Mouse (Mus musculus): Measurements from ENCODE around the gene Ccdc137. TPM values are rescaled to one million over a fixed set of nuclear protein-coding genes. Genes with fewer than 3 reads are reported as not detected.

The Ccdc137 gene
- polyA plus RNA-seq, 1 experiment from 2014 or later, result 35.1 TPM

DNA sequence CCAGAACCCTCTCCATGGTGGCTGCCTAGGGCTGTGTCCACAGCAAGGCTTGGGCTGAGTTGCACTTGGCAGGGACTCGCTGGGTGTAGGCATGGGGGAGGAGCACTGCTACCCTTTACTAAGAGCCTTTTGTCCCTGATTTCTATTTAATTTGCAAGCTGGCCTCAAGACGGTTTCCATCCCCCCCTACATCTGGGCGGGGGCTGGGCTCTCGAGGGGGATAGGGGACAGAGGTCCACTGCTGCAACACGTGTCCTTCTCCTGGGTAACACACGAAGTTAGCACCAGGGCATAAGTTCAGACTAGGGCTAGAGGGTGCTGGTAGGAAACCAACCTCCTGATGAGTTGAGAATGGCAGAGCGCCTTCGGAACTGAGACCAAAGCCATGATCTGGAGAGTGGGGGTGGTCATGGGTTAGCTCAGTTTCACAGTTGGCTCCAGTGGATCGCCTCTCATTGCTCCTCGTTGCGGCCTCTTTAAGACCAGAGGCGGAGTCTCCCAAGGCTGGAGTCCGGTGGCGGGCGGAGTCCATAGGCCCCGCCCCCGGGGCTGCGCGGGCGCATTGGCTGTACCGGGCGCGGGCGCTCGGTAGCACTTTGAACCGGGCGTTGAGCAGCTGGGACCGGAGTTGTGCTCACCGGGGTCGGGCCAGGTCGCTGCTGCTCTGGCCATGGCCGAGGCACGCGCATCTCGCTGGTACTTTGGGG lies 33.6 kb downstream of the Ccdc137 start, which contains the start of gene Slc25a10:
Gene Slc25a10, plus strand, starts transcription at position 524 of the 707 bp plus-strand sequence.
- H3K9ac ChIP-seq (replicated peaks), result peak within 1 kb of the TSS; percentile 81
- H3K27me3 ChIP-seq, result no peaks in the 10 kb centered on the region
- peak within 1 kb of the TSS; percentile 93 for H3K4me3 ChIP-seq
- peak within 1 kb of the TSS; percentile 95 for H3K4me2 ChIP-seq (replicated peaks)
- peak within 1 kb of the TSS; percentile 73 for H3K27ac ChIP-seq (replicated peaks)
- H3K4me1 ChIP-seq, result peaks cover 33% of the 10 kb centered on the region
- under 1% methylated on average over 32 of the region's 35 CpGs for WGBS
- no peaks in the 10 kb centered on the region for H3K9me3 ChIP-seq
- peak; percentile 91 for ATAC-seq (ENCODE audit: low FRiP score, low read depth)
- H3K36me3 ChIP-seq, result peaks cover 52% of the 10 kb centered on the region

DNA sequence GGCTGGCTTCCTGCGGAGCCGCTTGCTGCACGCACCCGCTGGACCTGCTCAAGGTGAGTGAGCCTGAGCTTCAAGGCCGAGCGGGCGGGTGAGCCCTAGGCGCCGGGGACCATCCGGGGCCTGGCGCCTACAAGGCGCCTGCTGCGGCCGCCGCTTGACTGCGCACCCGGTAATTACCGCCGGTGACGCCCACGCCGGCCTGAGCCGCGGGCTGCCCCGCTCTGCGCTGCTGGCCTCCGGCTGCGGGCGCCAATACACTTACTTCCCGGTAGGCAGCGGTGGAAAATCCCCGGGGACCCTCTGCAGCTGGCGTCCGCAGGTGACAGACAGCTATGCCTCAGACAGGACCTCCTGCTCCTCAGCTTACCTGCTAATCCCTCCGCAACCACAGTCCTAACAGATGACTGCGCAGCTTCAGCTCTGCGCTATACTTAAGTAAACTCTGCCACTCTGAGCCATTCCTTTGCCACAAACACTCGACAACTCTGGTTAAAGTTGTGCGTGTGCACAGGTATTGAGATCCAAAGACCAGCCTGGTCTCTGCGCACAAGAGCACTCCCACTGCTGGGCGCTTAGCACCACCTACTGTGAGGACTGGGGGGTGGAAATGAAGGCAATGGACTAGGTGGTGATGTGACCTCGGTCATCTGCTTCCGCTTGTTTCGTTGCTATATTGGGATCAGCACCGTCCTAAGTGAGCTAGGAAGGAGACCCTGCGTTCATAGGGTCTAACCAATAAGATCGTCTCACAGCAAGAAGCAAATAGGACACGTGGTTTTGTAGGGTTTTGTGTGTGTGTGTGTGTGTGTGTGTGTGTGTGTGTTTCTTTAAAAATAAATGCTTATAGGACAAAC lies 34.3 kb downstream of the Ccdc137 start:
- Histone ChIP-seq H3K4me1 (peaks cover 30% of the 10 kb centered on the region), H3K4me3 (peak overlapping the region; percentile 93), H3K9ac (replicated peaks) (peak overlapping the region; percentile 81), H3K4me2 (replicated peaks) (peak overlapping the region; percentile 95), H3K9me3 (no peaks in the 10 kb centered on the region), H3K36me3 (peaks cover 52% of the 10 kb centered on the region), H3K27me3 (no peaks in the 10 kb centered on the region), H3K27ac (replicated peaks) (peak overlapping the region; percentile 73)
- ATAC-seq (ENCODE audit: low FRiP score, low read depth), result no peak
- under 1% methylated on average over 48 of the region's 48 CpGs for WGBS

DNA sequence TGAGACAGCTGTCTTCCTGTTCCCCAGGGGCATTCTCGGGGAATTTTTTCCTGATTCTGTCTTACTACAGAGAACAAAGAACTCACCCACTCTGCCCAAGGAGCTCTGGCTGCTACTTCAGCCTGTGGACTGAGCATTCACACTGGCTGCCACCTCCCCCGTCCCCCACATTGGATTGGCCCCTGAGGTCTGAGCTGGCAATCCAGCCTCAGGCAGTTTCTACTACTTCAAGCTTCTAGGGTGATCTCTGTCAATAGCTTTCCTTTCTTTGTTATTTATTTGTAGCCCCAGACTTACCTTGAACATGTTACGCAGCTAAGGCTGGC lies 34.9 kb downstream of the Ccdc137 start:
- H3K27me3 ChIP-seq, result no peaks in the 10 kb centered on the region
- peaks cover 52% of the 10 kb centered on the region for H3K36me3 ChIP-seq
- peak overlapping the region; percentile 93 for H3K4me3 ChIP-seq
- H3K4me2 ChIP-seq (replicated peaks), result peak overlapping the region; percentile 95
- no peaks in the 10 kb centered on the region for H3K9me3 ChIP-seq
- H3K9ac ChIP-seq (replicated peaks), result peak overlapping the region; percentile 81
- 28% methylated on average over 3 of the region's 3 CpGs for WGBS
- no peak for ATAC-seq (ENCODE audit: low FRiP score, low read depth)
- H3K4me1 ChIP-seq, result peaks cover 30% of the 10 kb centered on the region
- H3K27ac ChIP-seq (replicated peaks), result no peak overlapping the region; the same call in 1 of the 2 replicates

- H3K27ac ChIP-seq (replicated peaks), result no peak overlapping the region; the same call in 1 of the 2 replicates
- WGBS, result 71% methylated on average over 3 of the region's 3 CpGs
- peak overlapping the region; percentile 95 for H3K4me2 ChIP-seq (replicated peaks)
- peaks cover 30% of the 10 kb centered on the region for H3K4me1 ChIP-seq
- H3K4me3 ChIP-seq, result peak overlapping the region; percentile 93; the same call in 1 of the 2 replicates
- no peaks in the 10 kb centered on the region for H3K27me3 ChIP-seq
- ATAC-seq (ENCODE audit: low FRiP score, low read depth), result no peak
- H3K36me3 ChIP-seq, result peaks cover 52% of the 10 kb centered on the region
- peak overlapping the region; percentile 81; the same call in 1 of the 2 replicates for H3K9ac ChIP-seq (replicated peaks)
- no peaks in the 10 kb centered on the region for H3K9me3 ChIP-seq
Observed at GRCm38 (mm10) chr11:120493351-120493750, 35.4 kb downstream of the Ccdc137 start.

DNA sequence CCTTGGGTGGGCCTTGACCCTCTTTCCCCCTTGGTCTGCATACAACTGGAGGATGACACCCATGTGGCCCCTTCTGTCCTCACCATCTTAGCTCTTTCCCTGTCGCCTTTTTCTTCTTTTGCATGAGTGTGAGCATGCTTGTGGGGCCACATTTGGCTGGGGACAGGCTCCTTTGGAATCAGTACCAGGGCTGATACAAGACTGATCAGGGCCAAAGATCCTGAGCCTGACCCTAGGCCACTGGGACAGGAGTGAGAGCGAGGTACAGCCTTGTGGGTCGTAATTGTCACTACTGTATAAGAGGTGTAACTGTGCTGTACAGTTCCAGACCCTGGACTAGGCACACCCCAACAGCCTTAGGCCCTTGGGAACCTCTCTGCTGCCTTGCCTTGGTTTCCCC lies 36.0 kb downstream of the Ccdc137 start:
- no peak overlapping the region for H3K9ac ChIP-seq (replicated peaks)
- H3K27me3 ChIP-seq, result no peaks in the 10 kb centered on the region
- no peak overlapping the region for H3K27ac ChIP-seq (replicated peaks)
- H3K4me1 ChIP-seq, result peaks cover 30% of the 10 kb centered on the region
- peaks cover 52% of the 10 kb centered on the region for H3K36me3 ChIP-seq
- H3K4me3 ChIP-seq, result no peak overlapping the region
- no peak overlapping the region for H3K4me2 ChIP-seq (replicated peaks)
- ATAC-seq (ENCODE audit: low FRiP score, low read depth), result no peak
- no peaks in the 10 kb centered on the region for H3K9me3 ChIP-seq
- WGBS, result 87% methylated on average over 3 of the region's 3 CpGs

GRCm38 (mm10) chr11:120497436-120497835 lies 39.5 kb downstream of the Ccdc137 start:
- no peak for ATAC-seq (ENCODE audit: low FRiP score, low read depth)
- Histone ChIP-seq H3K27me3 (no peaks in the 10 kb centered on the region), H3K36me3 (peaks cover 53% of the 10 kb centered on the region), H3K4me3 (no peak overlapping the region), H3K9me3 (no peaks in the 10 kb centered on the region), H3K4me2 (replicated peaks) (no peak overlapping the region), H3K9ac (replicated peaks) (no peak overlapping the region), H3K27ac (replicated peaks) (no peak overlapping the region), H3K4me1 (peaks cover 15% of the 10 kb centered on the region)
- WGBS, result 96% methylated on average over 3 of the region's 3 CpGs

DNA sequence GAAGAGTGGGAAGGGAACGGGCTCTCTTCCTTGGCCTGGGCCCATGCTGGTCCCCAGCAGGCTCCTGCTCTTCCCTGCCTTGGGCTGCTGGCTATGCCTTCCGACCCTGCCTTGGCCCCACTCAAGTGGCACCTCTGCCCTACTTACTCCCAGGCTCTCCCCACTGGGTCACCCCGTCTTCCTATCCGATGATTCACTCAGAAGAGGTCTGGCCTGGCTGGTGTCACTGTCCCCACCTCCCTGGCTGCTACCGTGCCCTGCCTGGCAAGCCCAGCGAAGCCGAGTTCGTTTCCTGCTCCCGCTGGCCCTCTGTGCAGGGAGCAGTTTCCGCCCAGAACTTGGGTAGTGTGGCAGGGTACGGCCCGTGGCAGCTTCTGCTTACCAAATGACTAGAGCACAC lies 40.3 kb downstream of the Ccdc137 start:
- no peak for ATAC-seq (ENCODE audit: low FRiP score, low read depth)
- peaks cover 7% of the 10 kb centered on the region for H3K4me1 ChIP-seq
- H3K4me2 ChIP-seq (replicated peaks), result no peak overlapping the region
- no peak overlapping the region for H3K9ac ChIP-seq (replicated peaks)
- H3K27ac ChIP-seq (replicated peaks), result no peak overlapping the region
- no peaks in the 10 kb centered on the region for H3K9me3 ChIP-seq
- 97% methylated on average over 12 of the region's 12 CpGs for WGBS
- no peak overlapping the region for H3K4me3 ChIP-seq
- H3K27me3 ChIP-seq, result no peaks in the 10 kb centered on the region
- H3K36me3 ChIP-seq, result peaks cover 53% of the 10 kb centered on the region

DNA sequence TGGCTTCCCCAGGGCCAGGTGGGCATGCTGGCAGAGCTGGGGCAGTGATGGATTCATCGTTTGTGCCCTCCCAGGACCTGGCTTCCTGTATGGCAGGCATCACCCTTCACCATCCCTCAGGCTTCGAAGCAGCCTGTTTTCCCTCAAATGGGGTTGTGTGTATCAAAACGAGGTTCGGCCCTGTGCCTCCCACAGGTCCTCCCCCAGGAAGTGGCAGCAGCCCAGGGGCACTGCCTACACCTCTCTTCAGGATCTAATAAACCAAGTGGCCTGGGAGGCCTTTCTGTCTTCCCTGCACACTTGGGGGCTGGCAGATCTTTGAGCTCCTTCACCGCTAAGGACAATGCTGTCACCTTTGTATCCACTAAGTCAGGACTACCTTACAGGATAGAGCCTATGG lies 41.0 kb downstream of the Ccdc137 start:
- Histone ChIP-seq H3K27ac (replicated peaks) (no peak overlapping the region), H3K4me1 (0 out of 2 replicates have a peak, but pooled peaks cover under 1% of the 10 kb centered on the region), H3K4me3 (no peak overlapping the region), H3K9me3 (no peaks in the 10 kb centered on the region), H3K9ac (replicated peaks) (no peak overlapping the region), H3K27me3 (no peaks in the 10 kb centered on the region), H3K4me2 (replicated peaks) (no peak overlapping the region), H3K36me3 (peaks cover 53% of the 10 kb centered on the region)
- WGBS, result 90% methylated on average over 5 of the region's 5 CpGs
- no peak for ATAC-seq (ENCODE audit: low FRiP score, low read depth)

- 81% methylated on average over 6 of the region's 6 CpGs for WGBS
- no peak for ATAC-seq (ENCODE audit: low FRiP score, low read depth)
- no peak overlapping the region for H3K27ac ChIP-seq (replicated peaks)
Observed at GRCm38 (mm10) chr11:120499894-120500293, 42.0 kb downstream of the Ccdc137 start.

DNA sequence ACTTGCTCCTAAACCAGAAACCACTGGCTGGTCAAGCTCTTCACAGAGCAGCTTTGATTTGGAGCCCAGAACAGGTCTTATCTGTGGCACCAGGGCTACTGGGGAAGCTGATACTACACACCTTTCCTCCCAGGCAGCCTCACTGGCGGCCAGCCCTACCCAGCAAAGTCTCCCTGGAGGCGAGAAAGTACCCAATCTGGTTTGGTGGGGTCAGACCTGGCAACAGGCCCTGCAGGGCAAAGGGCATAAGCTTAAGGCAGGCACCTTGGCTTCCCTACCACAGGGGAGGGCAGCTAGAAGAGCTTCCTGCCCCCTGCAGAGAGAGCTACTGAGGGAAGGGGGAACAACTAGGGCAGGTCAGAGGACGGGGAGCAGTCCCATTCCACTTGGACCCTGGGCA lies 42.4 kb downstream of the Ccdc137 start:
- Histone ChIP-seq H3K9ac (replicated peaks) (no peak overlapping the region), H3K27me3 (no peaks in the 10 kb centered on the region), H3K4me2 (replicated peaks) (no peak overlapping the region), H3K4me3 (no peak overlapping the region), H3K36me3 (peaks cover 41% of the 10 kb centered on the region), H3K9me3 (no peaks in the 10 kb centered on the region), H3K27ac (replicated peaks) (no peak overlapping the region), H3K4me1 (no peaks in the 10 kb centered on the region)
- no peak for ATAC-seq (ENCODE audit: low FRiP score, low read depth)
- 23% methylated on average over 3 of the region's 3 CpGs for WGBS

More at GRCm38 (mm10) chr11:120499894-120500293, 42.0 kb downstream of the Ccdc137 start:
- H3K4me3 ChIP-seq, result no peak overlapping the region
- no peaks in the 10 kb centered on the region for H3K27me3 ChIP-seq
- no peaks in the 10 kb centered on the region for H3K9me3 ChIP-seq
- no peaks in the 10 kb centered on the region for H3K4me1 ChIP-seq
- H3K36me3 ChIP-seq, result peaks cover 46% of the 10 kb centered on the region
- no peak overlapping the region for H3K4me2 ChIP-seq (replicated peaks)
- H3K9ac ChIP-seq (replicated peaks), result no peak overlapping the region

GRCm38 (mm10) chr11:120501018-120501417 lies 43.1 kb downstream of the Ccdc137 start:
- Histone ChIP-seq H3K4me1 (no peaks in the 10 kb centered on the region), H3K9me3 (no peaks in the 10 kb centered on the region), H3K27ac (replicated peaks) (no peak overlapping the region), H3K4me3 (no peak overlapping the region), H3K27me3 (no peaks in the 10 kb centered on the region), H3K36me3 (peaks cover 35% of the 10 kb centered on the region), H3K9ac (replicated peaks) (no peak overlapping the region), H3K4me2 (replicated peaks) (no peak overlapping the region)
- no peak for ATAC-seq (ENCODE audit: low FRiP score, low read depth)
- 62% methylated on average over 6 of the region's 6 CpGs for whole genome bisulfite sequencing

DNA sequence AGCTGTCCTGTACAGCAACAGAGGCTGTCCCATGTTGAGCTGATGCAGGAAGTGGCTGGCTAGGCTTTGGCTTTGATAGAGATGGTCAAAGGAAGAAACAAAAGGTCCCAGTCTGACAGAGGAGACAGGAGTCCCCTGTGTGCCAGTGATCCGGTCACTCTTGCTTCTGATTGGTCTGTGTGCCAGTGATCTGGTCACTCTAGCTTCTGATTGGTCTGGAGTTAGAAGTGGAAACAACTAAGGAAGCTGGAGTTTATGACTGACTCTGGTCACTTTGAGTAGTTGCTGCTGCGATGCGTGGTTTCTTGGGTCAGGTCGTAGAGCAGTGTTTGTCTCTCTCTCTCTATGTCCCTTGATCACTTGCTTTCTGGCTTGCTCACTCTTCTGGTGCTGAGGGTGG lies 43.8 kb downstream of the Ccdc137 start:
- Histone ChIP-seq H3K27ac (replicated peaks) (no peak overlapping the region), H3K9me3 (no peaks in the 10 kb centered on the region), H3K4me3 (no peak overlapping the region), H3K4me2 (replicated peaks) (no peak overlapping the region), H3K27me3 (no peaks in the 10 kb centered on the region), H3K9ac (replicated peaks) (no peak overlapping the region), H3K4me1 (no peaks in the 10 kb centered on the region), H3K36me3 (peaks cover 28% of the 10 kb centered on the region)
- no peak for ATAC-seq (ENCODE audit: low FRiP score, low read depth)
- 90% methylated on average over 4 of the region's 4 CpGs for WGBS
